Mouse (Mus musculus): ENCODE results near the gene Mecom. TPM values are rescaled to one million over a fixed set of nuclear protein-coding genes. Genes with fewer than 3 reads are reported as not detected.
"Not testable (repeated sequence)": the region's sequence is repeated elsewhere in the genome, so short reads cannot be mapped to it uniquely, and the experiment has no call there.

Mecom gene
- polyA plus RNA-seq, 1 experiment from 2014 or later: 38.7 TPM

DNA sequence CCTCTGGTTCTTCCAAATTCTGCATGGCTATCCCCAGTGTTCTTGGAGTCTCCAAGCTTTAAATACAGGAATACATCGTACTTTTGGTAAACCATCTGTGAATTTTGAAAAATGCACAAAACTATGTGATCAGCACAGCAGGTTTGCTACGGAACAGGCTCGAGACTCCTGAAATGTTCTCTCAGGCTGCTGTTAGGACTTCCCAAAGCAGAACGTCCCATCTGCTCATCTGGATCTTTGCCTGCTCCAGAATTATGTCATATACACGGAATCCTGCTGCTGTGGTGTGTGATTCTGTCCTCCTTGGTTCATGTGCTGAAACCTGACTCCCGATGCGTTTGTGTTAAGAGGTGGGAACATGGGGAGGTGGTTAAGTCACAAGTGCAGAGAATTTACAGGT lies 1.1 kb upstream of the Mecom start:
- H3K27me3 ChIP-seq (replicated peaks): no peaks in the 10 kb centered on the region
- no peak overlapping the region for H3K4me3 ChIP-seq
- H3K9me3 ChIP-seq (replicated peaks): no peaks in the 10 kb centered on the region
- H3K4me1 ChIP-seq (replicated peaks): peaks cover 20% of the 10 kb centered on the region
- 73% methylated on average over 7 of the region's 7 CpGs for WGBS
- H3K27ac ChIP-seq (ENCODE audit: poor library complexity, severe bottlenecking): no peak overlapping the region
- no peak overlapping the region for H3K4me2 ChIP-seq
- H3K36me3 ChIP-seq: no peaks in the 10 kb centered on the region
- ATAC-seq (ENCODE audit: insufficient number of reproducible peaks, low FRiP score): no peak
- no peak overlapping the region for H3K9ac ChIP-seq

DNA sequence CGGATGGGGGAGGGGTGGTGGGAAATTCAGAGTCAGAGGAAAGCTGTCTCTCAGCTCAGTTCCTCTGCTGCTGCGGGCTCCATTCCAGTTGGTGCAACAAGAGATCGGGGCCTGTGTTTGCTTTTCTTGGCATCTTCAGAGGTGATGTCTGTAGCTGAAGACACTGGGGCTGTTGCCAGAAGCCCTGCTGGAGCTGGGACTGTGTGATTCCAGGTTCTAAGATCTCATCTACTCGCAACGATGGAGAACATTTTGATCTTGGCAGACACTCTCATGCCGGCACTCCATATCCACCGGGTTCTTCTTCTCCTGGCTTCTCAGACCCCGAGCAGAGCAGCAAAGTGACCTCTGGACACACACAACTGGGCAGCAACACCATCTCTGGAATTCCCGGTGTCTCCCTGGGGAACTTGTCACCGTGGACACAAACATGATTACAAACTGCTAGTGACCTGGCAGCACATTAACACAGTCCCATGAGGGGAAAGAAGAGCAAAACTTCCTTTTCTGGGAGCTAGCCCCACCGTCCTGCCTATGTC lies 908 bp downstream of the Mecom start:
- Histone ChIP-seq H3K36me3 (no peaks in the 10 kb centered on the region), H3K9ac (no peak overlapping the region), H3K27ac (ENCODE audit: poor library complexity, severe bottlenecking) (peak overlapping the region; percentile 13), H3K27me3 (replicated peaks) (no peaks in the 10 kb centered on the region), H3K9me3 (replicated peaks) (no peaks in the 10 kb centered on the region), H3K4me2 (peak overlapping the region; percentile 62), H3K4me3 (peak overlapping the region; percentile 21; the same call in 1 of the 2 replicates), H3K4me1 (replicated peaks) (peaks cover 20% of the 10 kb centered on the region)
- WGBS: 34% methylated on average over 11 of the region's 11 CpGs
- peak; percentile 63 for ATAC-seq (ENCODE audit: insufficient number of reproducible peaks, low FRiP score)

DNA sequence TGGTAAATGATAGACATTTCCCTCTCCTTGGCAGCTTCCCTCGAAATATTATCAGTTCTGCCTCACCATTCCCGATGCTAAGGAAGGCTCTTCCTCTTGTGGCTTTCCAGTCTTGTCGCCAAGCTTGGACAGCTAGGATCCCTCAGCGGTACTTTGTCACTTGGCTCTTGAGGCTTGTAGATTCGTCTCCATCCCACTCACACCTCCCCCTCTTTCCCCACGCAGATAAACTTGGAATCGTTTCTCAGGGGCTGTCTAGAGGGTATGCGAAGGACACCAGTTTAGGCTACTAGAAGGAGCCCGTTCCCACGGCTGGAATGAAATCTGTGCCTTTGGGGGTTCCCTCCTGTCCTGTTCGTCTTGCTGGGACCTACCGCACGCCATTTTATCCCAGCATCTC lies 1.4 kb downstream of the Mecom start:
- Histone ChIP-seq H3K4me3 (peak overlapping the region; percentile 21), H3K36me3 (no peaks in the 10 kb centered on the region), H3K27ac (ENCODE audit: poor library complexity, severe bottlenecking) (peak overlapping the region; percentile 0), H3K4me1 (replicated peaks) (peaks cover 20% of the 10 kb centered on the region), H3K9ac (0 out of 2 replicates have a peak overlapping the region, but pooled peaks have one; percentile 22), H3K27me3 (replicated peaks) (no peaks in the 10 kb centered on the region), H3K4me2 (peak overlapping the region; percentile 62), H3K9me3 (replicated peaks) (no peaks in the 10 kb centered on the region)
- 26% methylated on average over 13 of the region's 13 CpGs for WGBS
- no peak for ATAC-seq (ENCODE audit: insufficient number of reproducible peaks, low FRiP score)

DNA sequence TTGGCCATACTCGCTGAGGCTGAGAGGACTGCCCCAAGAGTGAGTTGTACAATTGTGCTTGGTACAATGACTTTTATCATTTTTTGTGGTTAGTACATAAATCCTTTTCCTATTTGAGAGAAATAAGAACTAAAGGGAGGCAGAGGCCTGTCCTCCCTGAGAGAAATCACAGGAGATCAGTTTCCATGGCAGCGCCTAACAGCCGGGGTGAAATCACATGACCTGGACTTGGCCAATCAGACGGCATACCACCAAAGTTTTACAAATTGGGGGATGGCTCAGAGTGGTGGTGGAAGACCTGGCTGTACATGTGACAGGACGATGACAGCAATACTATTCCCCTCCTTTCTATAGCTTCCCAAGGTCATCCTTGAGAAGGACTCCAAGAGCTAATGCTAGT lies 2.6 kb downstream of the Mecom start:
- no peaks in the 10 kb centered on the region for H3K36me3 ChIP-seq
- H3K9ac ChIP-seq: no peak overlapping the region
- H3K9me3 ChIP-seq (replicated peaks): no peaks in the 10 kb centered on the region
- H3K4me3 ChIP-seq: no peak overlapping the region
- H3K27ac ChIP-seq (ENCODE audit: poor library complexity, severe bottlenecking): no peak overlapping the region
- WGBS: 88% methylated on average over 5 of the region's 5 CpGs
- no peaks in the 10 kb centered on the region for H3K27me3 ChIP-seq (replicated peaks)
- H3K4me2 ChIP-seq: no peak overlapping the region
- peaks cover 20% of the 10 kb centered on the region for H3K4me1 ChIP-seq (replicated peaks)
- ATAC-seq (ENCODE audit: insufficient number of reproducible peaks, low FRiP score): no peak

DNA sequence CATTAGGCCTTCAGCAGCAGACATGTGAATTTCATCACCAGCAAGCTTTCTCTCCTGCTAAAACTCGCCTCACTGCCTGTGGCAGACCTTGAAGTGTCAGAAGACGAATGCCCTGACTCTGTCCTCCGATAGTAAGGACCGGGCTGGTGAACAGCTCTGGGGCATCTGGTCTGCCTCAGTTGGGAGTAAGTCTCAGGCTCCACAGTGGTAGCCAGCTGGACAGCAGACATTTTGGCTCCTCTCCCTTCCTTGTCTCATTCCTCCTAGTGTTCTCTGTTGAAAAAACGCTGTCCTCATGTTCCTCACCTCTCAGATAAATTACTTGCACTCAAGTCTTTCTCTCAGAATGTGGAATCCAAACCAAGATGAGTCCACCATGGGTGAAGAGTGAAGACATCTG lies 3.5 kb downstream of the Mecom start:
- Histone ChIP-seq H3K4me1 (replicated peaks) (peaks cover 18% of the 10 kb centered on the region), H3K9me3 (replicated peaks) (no peaks in the 10 kb centered on the region), H3K9ac (no peak overlapping the region), H3K27me3 (replicated peaks) (no peaks in the 10 kb centered on the region), H3K36me3 (no peaks in the 10 kb centered on the region), H3K4me3 (no peak overlapping the region), H3K4me2 (no peak overlapping the region), H3K27ac (ENCODE audit: poor library complexity, severe bottlenecking) (no peak overlapping the region)
- no peak for ATAC-seq (ENCODE audit: insufficient number of reproducible peaks, low FRiP score)
- 29% methylated on average over 5 of the region's 5 CpGs for WGBS

DNA sequence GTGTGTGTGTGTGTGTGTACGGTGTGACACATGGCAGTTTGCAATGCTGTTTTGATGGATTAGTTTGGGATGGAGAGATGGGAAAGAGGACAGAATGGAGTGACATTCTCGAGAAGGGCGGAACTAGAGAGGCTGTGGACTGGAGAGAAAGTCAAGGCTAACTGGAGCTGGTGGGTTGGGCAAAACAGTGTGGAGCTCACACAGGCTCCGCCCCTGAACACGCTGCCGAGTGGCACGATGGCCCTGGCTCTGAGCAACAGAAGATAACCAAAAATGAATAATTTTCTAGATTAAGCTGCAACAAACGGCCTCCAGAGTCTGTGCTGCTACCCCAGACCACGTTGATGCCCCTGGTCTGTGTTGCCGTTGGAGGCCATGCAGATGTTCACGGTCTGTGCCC lies 12.0 kb downstream of the Mecom start:
- Histone ChIP-seq H3K4me2 (no peak overlapping the region), H3K4me1 (replicated peaks) (no peaks in the 10 kb centered on the region), H3K27ac (ENCODE audit: poor library complexity, severe bottlenecking) (no peak overlapping the region), H3K27me3 (replicated peaks) (no peaks in the 10 kb centered on the region), H3K36me3 (no peaks in the 10 kb centered on the region), H3K9me3 (replicated peaks) (0 out of 2 replicates have a peak, but pooled peaks cover 3% of the 10 kb centered on the region), H3K4me3 (no peak overlapping the region), H3K9ac (no peak overlapping the region)
- no peak for ATAC-seq (ENCODE audit: insufficient number of reproducible peaks, low FRiP score)
- 79% methylated on average over 11 of the region's 11 CpGs for WGBS

DNA sequence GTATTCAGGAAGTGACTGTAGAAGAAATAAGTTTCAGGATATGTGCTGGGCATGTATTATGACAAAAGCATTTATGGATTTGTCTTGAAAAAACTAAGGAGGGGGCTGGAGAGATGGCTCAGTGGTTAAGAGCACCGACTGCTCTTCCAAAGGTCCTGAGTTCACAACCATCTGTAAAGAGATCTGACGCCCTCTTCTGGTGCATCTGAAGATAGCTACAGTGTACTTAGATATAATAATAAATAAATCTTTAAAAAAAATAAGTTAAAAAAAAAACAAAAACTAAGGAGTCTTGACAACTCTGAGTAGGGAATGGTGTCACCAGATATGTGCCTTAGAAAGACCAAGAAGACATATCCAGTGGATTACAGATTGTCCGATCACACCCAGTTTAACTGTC lies 27.1 kb downstream of the Mecom start:
- not testable (repeated sequence) for H3K9ac ChIP-seq; H3K4me1 ChIP-seq (replicated peaks); H3K27ac ChIP-seq (ENCODE audit: poor library complexity, severe bottlenecking); H3K36me3 ChIP-seq; H3K27me3 ChIP-seq (replicated peaks); ATAC-seq (ENCODE audit: insufficient number of reproducible peaks, low FRiP score); H3K4me3 ChIP-seq; H3K4me2 ChIP-seq; H3K9me3 ChIP-seq (replicated peaks)
- 49% methylated on average over 3 of the region's 3 CpGs for WGBS

DNA sequence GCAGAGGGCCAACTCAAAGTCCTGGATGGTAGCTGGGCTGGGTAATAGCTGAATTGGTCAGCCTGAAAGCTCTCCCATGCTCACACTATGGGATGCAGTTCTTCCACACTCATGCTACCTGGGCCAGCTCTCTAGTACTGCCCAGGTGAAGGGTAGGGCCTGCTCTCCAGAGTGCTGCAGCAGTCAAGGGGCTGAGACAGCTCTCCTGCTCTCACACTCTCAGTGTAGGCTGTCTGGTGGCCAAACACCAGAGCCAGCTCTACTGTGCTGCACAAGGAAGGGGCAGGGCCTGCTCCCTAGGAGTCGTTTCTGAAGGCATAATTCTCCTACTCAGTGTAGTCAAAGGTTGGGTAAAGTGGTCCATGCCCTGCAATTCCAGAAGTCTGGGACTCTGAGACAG lies 28.4 kb downstream of the Mecom start:
- Histone ChIP-seq H3K4me2 (no peak overlapping the region), H3K4me3 (no peak overlapping the region), H3K9ac (no peak overlapping the region), H3K36me3 (no peaks in the 10 kb centered on the region), H3K9me3 (replicated peaks) (no peaks in the 10 kb centered on the region), H3K4me1 (replicated peaks) (peaks cover 8% of the 10 kb centered on the region), H3K27ac (ENCODE audit: poor library complexity, severe bottlenecking) (no peak overlapping the region), H3K27me3 (replicated peaks) (peaks cover 6% of the 10 kb centered on the region)
- no peak for ATAC-seq (ENCODE audit: insufficient number of reproducible peaks, low FRiP score)
- WGBS: 39% methylated on average over 1 of the region's 1 CpGs

DNA sequence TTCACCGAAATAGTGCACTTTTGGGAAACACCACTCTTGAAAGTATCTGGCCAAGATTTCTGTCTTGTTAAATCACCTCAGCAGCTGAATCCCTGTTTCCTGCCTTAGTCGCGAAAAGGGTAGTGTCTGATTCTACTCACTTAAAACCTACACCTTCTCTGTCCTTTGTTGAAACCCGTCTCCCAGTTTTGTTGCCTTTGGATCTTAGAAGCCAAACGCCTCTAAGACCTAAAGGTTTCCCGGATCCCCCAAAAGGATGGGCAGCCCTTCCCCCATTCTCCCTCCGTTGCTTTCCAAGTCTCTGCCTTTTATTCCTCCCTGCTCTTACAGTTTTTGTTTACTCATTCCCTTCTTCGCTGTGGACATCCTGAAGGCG lies 32.0 kb downstream of the Mecom start:
- H3K4me1 ChIP-seq (replicated peaks): peaks cover 15% of the 10 kb centered on the region
- 9% methylated on average over 9 of the region's 9 CpGs for WGBS
- ATAC-seq (ENCODE audit: insufficient number of reproducible peaks, low FRiP score): no peak
- H3K4me2 ChIP-seq: peak overlapping the region; percentile 76
- H3K36me3 ChIP-seq: no peaks in the 10 kb centered on the region
- H3K4me3 ChIP-seq: peak overlapping the region; percentile 49
- no peak overlapping the region for H3K27ac ChIP-seq (ENCODE audit: poor library complexity, severe bottlenecking)
- H3K9ac ChIP-seq: no peak overlapping the region
- no peaks in the 10 kb centered on the region for H3K9me3 ChIP-seq (replicated peaks)
- peaks cover 22% of the 10 kb centered on the region for H3K27me3 ChIP-seq (replicated peaks)

DNA sequence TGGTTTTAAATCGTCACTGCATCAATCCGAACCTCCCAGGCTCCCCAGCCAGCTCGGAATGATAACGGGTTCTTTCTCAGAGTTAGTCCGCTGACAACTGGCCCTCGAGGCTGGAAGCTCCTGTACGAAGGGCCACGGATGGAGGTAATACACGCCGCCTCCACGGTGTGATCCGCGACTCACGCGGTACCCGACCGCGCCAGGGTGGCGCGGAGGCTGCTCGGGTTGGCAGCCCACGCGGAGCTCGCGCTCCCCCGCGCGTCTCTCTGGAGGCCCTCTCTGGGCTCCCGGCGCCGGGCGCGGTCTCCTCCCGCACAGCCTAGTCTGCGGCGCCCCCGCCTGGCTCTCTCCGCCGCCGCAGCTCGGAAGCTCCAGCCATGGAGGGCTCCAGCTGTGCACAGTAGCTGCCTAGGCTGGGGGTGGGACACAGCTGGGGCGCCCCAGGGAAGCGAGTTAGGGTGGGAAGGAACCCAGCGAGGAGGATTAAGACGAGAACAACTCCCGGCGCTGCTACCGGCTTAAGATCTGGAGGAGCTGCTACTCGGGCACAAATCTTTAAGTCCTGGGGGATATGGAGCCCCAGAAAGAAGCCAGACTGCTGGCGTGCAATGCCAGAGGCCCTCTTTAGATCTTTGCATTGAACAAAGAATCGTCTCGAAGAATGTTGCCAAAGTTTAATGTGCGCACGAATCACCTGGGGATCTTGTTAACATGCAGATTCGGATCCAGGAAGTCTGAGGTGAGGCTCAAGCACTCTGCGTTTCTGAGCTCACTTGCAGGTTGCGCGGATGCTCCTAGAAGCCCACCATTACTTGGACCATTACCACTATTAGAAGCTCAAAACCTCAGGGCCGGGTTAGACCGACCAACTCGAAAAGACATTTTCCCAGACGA lies 32.7 kb downstream of the Mecom start:
- ATAC-seq (ENCODE audit: insufficient number of reproducible peaks, low FRiP score): peak; percentile 88
- Histone ChIP-seq H3K27me3 (replicated peaks) (peaks cover 22% of the 10 kb centered on the region), H3K9ac (peak overlapping the region; percentile 67), H3K4me1 (replicated peaks) (peaks cover 17% of the 10 kb centered on the region), H3K4me2 (peak overlapping the region; percentile 76), H3K4me3 (peak overlapping the region; percentile 49), H3K27ac (ENCODE audit: poor library complexity, severe bottlenecking) (peak overlapping the region; percentile 61; the same call in 1 of the 2 replicates), H3K36me3 (no peaks in the 10 kb centered on the region), H3K9me3 (replicated peaks) (no peaks in the 10 kb centered on the region)
- WGBS: under 1% methylated on average over 62 of the region's 62 CpGs

DNA sequence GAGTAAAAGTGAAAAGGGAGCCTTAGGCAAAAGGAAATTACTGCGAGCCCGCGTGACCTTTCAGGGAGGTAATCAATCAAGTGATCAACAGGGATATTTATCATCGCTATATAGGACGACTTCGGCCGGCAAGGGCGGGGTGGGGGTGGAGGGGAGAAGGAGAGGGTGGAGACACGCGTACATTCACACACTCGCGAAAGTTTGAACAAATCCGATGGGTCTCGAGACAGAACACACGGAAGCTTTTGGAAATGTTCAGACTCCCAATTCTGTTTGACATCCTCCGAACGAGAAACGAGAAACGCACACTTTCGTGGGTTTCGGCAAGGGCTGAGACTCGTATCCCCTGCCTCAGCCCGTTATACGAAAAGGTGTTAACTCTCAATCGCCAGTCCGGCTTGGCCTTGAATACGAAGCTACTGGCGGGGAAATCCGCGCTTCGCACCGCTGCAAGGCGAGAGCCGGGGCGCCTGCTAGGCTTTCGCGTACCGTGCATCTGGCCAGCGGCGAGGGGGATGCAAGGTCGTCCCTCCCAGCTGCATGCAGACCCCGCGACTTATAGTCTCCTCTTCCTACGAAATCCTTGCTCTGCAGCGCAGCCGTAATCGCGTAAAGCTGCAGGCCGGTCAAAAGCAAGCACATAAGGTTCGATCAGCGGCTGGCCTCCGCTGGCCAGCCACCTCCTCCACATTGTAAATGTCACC lies 33.6 kb downstream of the Mecom start:
- H3K4me1 ChIP-seq (replicated peaks): peaks cover 19% of the 10 kb centered on the region
- H3K9me3 ChIP-seq (replicated peaks): no peaks in the 10 kb centered on the region
- ATAC-seq (ENCODE audit: insufficient number of reproducible peaks, low FRiP score): no peak
- H3K4me2 ChIP-seq: peak overlapping the region; percentile 76
- H3K4me3 ChIP-seq: peak overlapping the region; percentile 49
- H3K9ac ChIP-seq: peak overlapping the region; percentile 67
- under 1% methylated on average over 52 of the region's 52 CpGs for WGBS
- peaks cover 22% of the 10 kb centered on the region for H3K27me3 ChIP-seq (replicated peaks)
- H3K27ac ChIP-seq (ENCODE audit: poor library complexity, severe bottlenecking): peak overlapping the region; percentile 61
- no peaks in the 10 kb centered on the region for H3K36me3 ChIP-seq
